Mouse (Mus musculus) hindbrain, embryonic 11.5 days (tissue): Measurements from ENCODE around the gene Plcd1. TPM values are rescaled to one million over a fixed set of nuclear protein-coding genes. Genes with fewer than 3 reads are reported as not detected.

Experiments
- ATAC-seq: fragments of 200-750 bp; cut with Nextera tagmentation; 2 replicates; pipeline ENCODE4 v1.8.0; 2017; ENCODE audit warnings: mild to moderate bottlenecking, moderate TSS enrichment, moderate library complexity; ENCODE audit not compliant: low FRiP score
- DNase-seq: peaks from one replicate; pipeline ENCODE4 v3.0.0-alpha.2; 2015; ENCODE audit warnings: low spot score
- H3K27ac ChIP-seq: fragments of 300-500 bp; sonication (generic); 2 replicates; pipeline ENCODE4 v1.5.1; 2014; ENCODE audit warnings: mild to moderate bottlenecking, low read depth, low read length
- H3K27me3 ChIP-seq: fragments of 300-500 bp; sonication (generic); 2 replicates; pipeline ENCODE4 v1.6.1; 2014; ENCODE audit warnings: mild to moderate bottlenecking, low read length, moderate library complexity, mixed read lengths; ENCODE audit not compliant: control insufficient read depth, insufficient read depth
- H3K36me3 ChIP-seq: fragments of 300-500 bp; sonication (generic); 2 replicates; pipeline ENCODE4 v1.6.1; 2014; ENCODE audit warnings: mild to moderate bottlenecking, low read length, moderate library complexity, mixed read lengths; ENCODE audit not compliant: control insufficient read depth, insufficient read depth
- H3K4me1 ChIP-seq: fragments of 300-500 bp; sonication (generic); replicated peaks from 2 replicates; pipeline ENCODE4 v1.6.1; 2014; ENCODE audit warnings: low read length, mixed read lengths; ENCODE audit not compliant: control insufficient read depth, insufficient read depth
- H3K4me2 ChIP-seq: fragments of 300-500 bp; sonication (generic); replicated peaks from 2 replicates; pipeline ENCODE4 v1.6.1; 2014; ENCODE audit warnings: mild to moderate bottlenecking, low read depth, low read length
- H3K4me3 ChIP-seq: fragments of 300-500 bp; sonication (generic); 2 replicates; pipeline ENCODE4 v1.5.1; 2014; ENCODE audit warnings: low read depth, low read length
- H3K9ac ChIP-seq: fragments of 300-500 bp; sonication (generic); 2 replicates; pipeline ENCODE4 v1.6.1; 2014; ENCODE audit warnings: low read depth, low read length
- H3K9me3 ChIP-seq: fragments of 300-500 bp; sonication (generic); 2 replicates; pipeline ENCODE4 v1.6.1; 2016; ENCODE audit warnings: low read length; ENCODE audit not compliant: control insufficient read depth
- WGBS: fragments of 180-500 bp; shearing (Covaris S2); extraction: QIAGEN DNeasy Blood & Tissue Kit; methylation state at CpG from one replicate; pipeline ENCODE4 v1.1.7; 2014; 5-methylcytosine and 5-hydroxymethylcytosine counted together
- polyA plus RNA-seq: library from polyadenylated mRNA; unstranded; fragments of >200 nt; fragmentation: Nextera tagmentation; extraction: Ambion mirVana; gene quantifications from 2 replicates; pipeline ENCODE4 v1.2.1, GENCODE M21; 2014

The Plcd1 gene
- polyA plus RNA-seq, 1 experiment from 2014 or later, result 27.7 TPM

DNA sequence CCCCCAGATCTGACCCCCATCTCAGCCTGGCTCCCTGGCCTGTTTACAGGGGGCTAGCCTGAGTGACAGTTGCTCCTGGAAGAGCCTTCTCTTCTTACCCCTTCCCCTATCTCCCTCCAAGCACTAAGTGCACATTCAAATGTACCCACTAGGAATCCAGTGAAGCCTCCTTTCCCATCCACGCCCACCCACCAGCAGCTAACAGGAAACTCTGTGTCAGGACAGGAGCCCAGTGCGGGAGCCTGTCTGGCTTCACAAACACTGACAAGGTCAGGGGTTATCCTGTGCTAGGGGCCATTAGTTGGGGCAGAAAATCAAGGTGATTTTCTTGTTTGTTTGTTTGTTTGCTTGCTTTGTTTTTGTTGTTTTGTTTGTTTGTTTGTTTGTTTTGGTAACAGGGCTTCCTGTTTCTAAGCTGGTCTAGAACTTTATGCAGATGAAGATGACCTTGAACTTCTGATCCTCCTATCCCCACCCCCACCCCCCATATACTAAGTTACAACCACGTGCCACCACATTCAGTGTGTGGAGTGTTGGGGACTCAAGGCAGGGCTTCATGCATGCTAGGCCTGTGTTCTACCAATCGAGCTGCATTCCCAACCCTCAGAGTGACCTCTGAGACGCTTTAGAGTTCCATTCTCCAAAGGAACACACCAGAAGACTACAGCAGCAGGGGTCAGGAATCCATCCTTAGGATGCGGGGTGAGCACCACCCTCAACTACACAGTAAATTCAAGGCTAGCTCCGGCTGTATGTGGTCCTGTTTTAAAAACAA is 10.5 kb downstream of the Plcd1 start:
- no peak for DNase-seq
- no peaks in the 10 kb centered on the region; the same call in 1 of the 2 replicates for H3K27me3 ChIP-seq
- no peaks in the 10 kb centered on the region for H3K9me3 ChIP-seq
- H3K9ac ChIP-seq, result peak overlapping the region; percentile 27; the same call in 1 of the 2 replicates
- no peak overlapping the region for H3K4me2 ChIP-seq
- H3K4me1 ChIP-seq, result 0 out of 2 replicates have a peak, but pooled peaks cover 8% of the 10 kb centered on the region
- 59% methylated on average over 7 of the region's 7 CpGs for WGBS
- peak overlapping the region; percentile 79 for H3K27ac ChIP-seq
- no peak overlapping the region for H3K4me3 ChIP-seq
- H3K36me3 ChIP-seq, result no peaks in the 10 kb centered on the region
- ATAC-seq, result peak; percentile 12; the same call in 1 of the 2 replicates

DNA sequence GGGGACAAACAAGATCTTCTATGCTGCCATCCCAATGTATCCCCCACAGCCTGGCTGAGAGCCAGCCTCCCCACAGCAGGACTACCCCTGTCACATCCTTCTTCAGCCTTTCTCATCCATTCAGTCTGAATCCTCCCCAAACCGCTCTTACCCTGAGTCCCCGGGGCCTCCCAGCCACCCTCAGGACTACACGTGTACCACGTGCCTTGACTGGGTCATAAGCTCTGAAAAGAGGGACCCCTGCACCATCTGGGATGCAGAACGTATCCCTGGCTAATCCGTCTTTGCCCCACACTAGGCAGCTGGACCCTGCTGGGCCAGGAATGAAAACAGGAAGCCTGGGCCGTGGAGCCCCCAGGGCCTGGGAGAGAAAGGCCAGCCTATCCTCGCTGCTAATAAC is 11.3 kb downstream of the Plcd1 start:
- no peak overlapping the region for H3K4me2 ChIP-seq
- no peaks in the 10 kb centered on the region for H3K27me3 ChIP-seq
- H3K4me3 ChIP-seq, result no peak overlapping the region
- ATAC-seq, result peak; percentile 81
- H3K4me1 ChIP-seq, result 0 out of 2 replicates have a peak, but pooled peaks cover 8% of the 10 kb centered on the region
- peak; percentile 55 for DNase-seq
- peak overlapping the region; percentile 79 for H3K27ac ChIP-seq
- no peaks in the 10 kb centered on the region for H3K9me3 ChIP-seq
- peak overlapping the region; percentile 27; the same call in 1 of the 2 replicates for H3K9ac ChIP-seq
- H3K36me3 ChIP-seq, result no peaks in the 10 kb centered on the region
- WGBS, result 9% methylated on average over 8 of the region's 8 CpGs

- WGBS, result 87% methylated on average over 5 of the region's 5 CpGs
- DNase-seq, result no peak
- ATAC-seq, result no peak
- no peak overlapping the region for H3K4me3 ChIP-seq
- H3K36me3 ChIP-seq, result no peaks in the 10 kb centered on the region
- H3K9ac ChIP-seq, result no peak overlapping the region
- no peaks in the 10 kb centered on the region for H3K9me3 ChIP-seq
- H3K4me1 ChIP-seq, result 0 out of 2 replicates have a peak, but pooled peaks cover 3% of the 10 kb centered on the region
- H3K4me2 ChIP-seq, result no peak overlapping the region
- no peak overlapping the region for H3K27ac ChIP-seq
- H3K27me3 ChIP-seq, result no peaks in the 10 kb centered on the region
Observed at GRCm38 (mm10) chr9:119080040-119080675, 13.1 kb downstream of the Plcd1 start.

DNA sequence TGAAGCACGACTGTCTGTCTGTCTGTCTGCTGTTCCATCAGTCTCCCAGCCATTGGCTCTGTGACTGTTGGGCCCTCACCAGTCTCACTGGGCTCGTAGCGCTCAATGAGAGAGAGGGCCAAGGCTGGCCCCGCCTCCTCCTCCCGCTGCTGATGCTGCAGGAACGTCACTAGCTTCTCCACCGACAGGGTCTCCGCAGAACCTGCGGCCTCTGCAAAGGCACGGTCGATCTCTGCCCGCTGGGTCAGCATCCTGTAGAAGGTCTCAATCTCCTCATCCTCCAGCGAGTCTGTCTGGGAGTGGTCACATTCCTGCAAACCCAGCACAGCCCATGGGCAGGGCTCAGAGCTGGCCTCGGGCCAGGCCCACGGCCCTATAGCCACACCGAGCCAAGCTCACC is 17.6 kb downstream of the Plcd1 start:
- Histone ChIP-seq H3K4me3 (no peak overlapping the region), H3K9me3 (no peaks in the 10 kb centered on the region), H3K4me2 (no peak overlapping the region), H3K27ac (no peak overlapping the region), H3K27me3 (no peaks in the 10 kb centered on the region), H3K36me3 (no peaks in the 10 kb centered on the region), H3K4me1 (no peaks in the 10 kb centered on the region), H3K9ac (no peak overlapping the region)
- DNase-seq (no peak), ATAC-seq (no peak)
- 72% methylated on average over 16 of the region's 16 CpGs for WGBS

DNA sequence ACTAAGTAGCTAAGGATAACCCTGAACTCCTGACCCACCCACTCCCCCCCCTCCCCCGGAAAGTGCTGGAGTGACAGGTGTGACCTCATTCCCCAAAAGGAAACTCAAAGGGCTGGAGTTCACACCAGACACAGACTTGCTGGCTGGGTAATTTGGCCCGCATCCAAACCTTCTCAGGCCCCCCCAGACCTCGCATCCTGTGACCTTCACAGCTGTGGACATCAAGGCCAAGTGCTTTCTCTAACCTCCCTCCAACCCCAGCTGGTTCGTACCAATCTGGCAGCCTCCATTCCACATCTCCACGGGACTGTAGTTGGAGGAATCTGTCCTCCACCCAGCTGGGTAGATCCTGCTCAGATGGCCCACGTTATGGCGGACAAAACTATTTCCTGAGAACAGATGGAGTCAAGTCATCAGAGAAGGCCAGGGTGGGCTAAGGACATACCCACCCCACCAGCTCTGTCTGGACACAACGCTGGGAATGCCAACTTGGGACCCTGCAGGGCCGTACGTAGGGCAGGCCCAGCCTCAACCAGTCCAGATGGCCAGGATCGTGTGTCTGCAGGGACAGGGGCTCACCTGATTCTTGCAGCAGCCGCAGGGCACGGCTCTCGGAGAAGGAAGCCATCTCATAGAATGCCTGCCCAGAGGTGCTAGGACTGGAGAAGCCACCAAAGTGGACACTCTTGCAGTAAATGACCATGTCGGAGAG is 20.0 kb downstream of the Plcd1 start:
- no peaks in the 10 kb centered on the region for H3K36me3 ChIP-seq
- ATAC-seq, result no peak

GRCm38 (mm10) chr9:119071786-119072185 is 21.5 kb downstream of the Plcd1 start:
- ATAC-seq (no peak), DNase-seq (no peak)
- H3K4me1 ChIP-seq, result no peaks in the 10 kb centered on the region
- no peak overlapping the region for H3K27ac ChIP-seq
- no peak overlapping the region for H3K4me2 ChIP-seq
- 83% methylated on average over 9 of the region's 9 CpGs for WGBS
- H3K27me3 ChIP-seq, result no peaks in the 10 kb centered on the region
- no peak overlapping the region for H3K4me3 ChIP-seq
- H3K36me3 ChIP-seq, result no peaks in the 10 kb centered on the region
- no peak overlapping the region for H3K9ac ChIP-seq
- H3K9me3 ChIP-seq, result no peaks in the 10 kb centered on the region

More for the DNA sequence above, 20.0 kb downstream of the Plcd1 start:
- WGBS, result 87% methylated on average over 15 of the region's 15 CpGs
- Histone ChIP-seq H3K9ac (no peak overlapping the region), H3K9me3 (no peaks in the 10 kb centered on the region), H3K4me3 (no peak overlapping the region), H3K4me2 (no peak overlapping the region), H3K27me3 (no peaks in the 10 kb centered on the region), H3K4me1 (no peaks in the 10 kb centered on the region), H3K27ac (no peak overlapping the region)
- no peak for DNase-seq

DNA sequence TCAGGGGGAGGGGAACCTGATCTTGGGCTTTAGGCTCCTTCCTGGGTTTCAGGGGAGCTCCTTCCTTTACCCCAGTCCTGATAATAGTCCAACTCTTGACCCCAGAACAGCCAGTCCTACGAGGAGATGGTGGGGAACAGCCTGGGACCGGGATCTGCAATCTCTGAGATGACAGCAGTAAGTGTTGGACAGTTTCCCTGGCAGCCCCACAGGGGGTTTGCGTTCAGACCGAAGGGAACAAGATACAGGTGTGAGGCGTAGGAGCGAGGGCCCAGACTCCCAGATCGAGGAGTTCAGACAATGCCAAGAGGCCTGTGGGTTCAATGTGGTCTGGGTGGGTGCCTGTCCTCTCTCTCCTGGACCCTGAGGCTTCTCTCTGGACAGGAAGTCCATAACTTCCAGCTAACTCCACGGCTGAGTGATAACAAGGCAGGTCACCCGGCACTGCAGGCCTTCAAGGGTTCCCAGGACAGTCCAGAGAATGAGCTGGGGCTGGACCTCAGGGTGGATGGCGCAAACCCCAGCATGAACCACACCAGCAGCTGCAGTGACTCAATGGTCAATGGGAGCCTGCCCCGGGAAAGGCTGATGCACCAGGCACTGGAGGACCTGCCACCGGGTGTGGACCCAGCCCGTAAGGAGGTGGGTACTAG is 23.0 kb downstream of the Plcd1 start:
- H3K4me3 ChIP-seq, result no peak overlapping the region
- WGBS, result 84% methylated on average over 13 of the region's 13 CpGs
- no peaks in the 10 kb centered on the region for H3K9me3 ChIP-seq
- H3K27ac ChIP-seq, result no peak overlapping the region
- no peaks in the 10 kb centered on the region for H3K4me1 ChIP-seq
- no peak overlapping the region for H3K9ac ChIP-seq
- H3K27me3 ChIP-seq, result no peaks in the 10 kb centered on the region
- ATAC-seq (no peak), DNase-seq (no peak)
- no peaks in the 10 kb centered on the region for H3K36me3 ChIP-seq
- H3K4me2 ChIP-seq, result no peak overlapping the region

- Histone ChIP-seq H3K9ac (no peak overlapping the region), H3K4me1 (no peaks in the 10 kb centered on the region), H3K27ac (no peak overlapping the region), H3K27me3 (no peaks in the 10 kb centered on the region), H3K4me3 (no peak overlapping the region), H3K9me3 (no peaks in the 10 kb centered on the region), H3K36me3 (no peaks in the 10 kb centered on the region), H3K4me2 (no peak overlapping the region)
- DNase-seq (no peak), ATAC-seq (0 out of 2 replicates have a peak, but pooled peaks have one; percentile 22)
- 91% methylated on average over 11 of the region's 11 CpGs for WGBS
Observed at GRCm38 (mm10) chr9:119068266-119068665, 25.0 kb downstream of the Plcd1 start.
